Mouse (Mus musculus) lung, adult 10 weeks (tissue): Measurements from ENCODE around the gene Rae1. TPM values are rescaled to one million over a fixed set of nuclear protein-coding genes. Genes with fewer than 3 reads are reported as not detected.

Source experiments
- polyA plus RNA-seq: library from polyadenylated mRNA; stranded (reverse); fragments of 350-450 nt; fragmentation: Illumina TruSeq; extraction: RNeasy Lipid Tissue Mini Kit (QIAGEN cat#74804); gene quantifications from one replicate; pipeline ENCODE4 v1.2.3, GENCODE M21; 2014; ENCODE audit warnings: low read depth, low replicate concordance; ENCODE audit not compliant: insufficient read depth

Rae1 gene
- 28.7 TPM for polyA plus RNA-seq

GRCm38 (mm10) chr2:172999630-173000284 lies at the start of gene Rae1:
Gene Rae1, plus strand, starts transcription at chr2:173000117.

GRCm38 (mm10) chr2:172977409-172978130 lies 22.3 kb upstream of the Rae1 start, which contains the start of gene Spo11:
Gene Spo11, plus strand, starts transcription at chr2:172977700.

GRCm38 (mm10) chr2:173020430-173020829 lies 20.5 kb downstream of the Rae1 start, which contains the start of gene Rbm38:
Gene Rbm38, plus strand, starts transcription at chr2:173020498.

Other genes starting within 250 kb of the Rae1 start
- 1.0 TPM for gene Bmp7, start 59.8 kb upstream of the Rae1 start, polyA plus RNA-seq
- gene Spo11, start 22.4 kb upstream of the Rae1 start, polyA plus RNA-seq = not detected
- 15.4 TPM for gene Rbm38, start 20.4 kb downstream of the Rae1 start, polyA plus RNA-seq
- not detected for gene Ctcfl, start 119.4 kb downstream of the Rae1 start, polyA plus RNA-seq
- gene Pck1, start 152.9 kb downstream of the Rae1 start, polyA plus RNA-seq = 22.5 TPM
- gene Zbp1, start 218.8 kb downstream of the Rae1 start, polyA plus RNA-seq = 14.8 TPM